Mouse (Mus musculus): ENCODE results near the gene Dynlrb2. TPM values are rescaled to one million over a fixed set of nuclear protein-coding genes. Genes with fewer than 3 reads are reported as not detected.

The Dynlrb2 gene
- polyA plus RNA-seq, 1 experiment from 2014 or later, result 4.3 TPM

DNA sequence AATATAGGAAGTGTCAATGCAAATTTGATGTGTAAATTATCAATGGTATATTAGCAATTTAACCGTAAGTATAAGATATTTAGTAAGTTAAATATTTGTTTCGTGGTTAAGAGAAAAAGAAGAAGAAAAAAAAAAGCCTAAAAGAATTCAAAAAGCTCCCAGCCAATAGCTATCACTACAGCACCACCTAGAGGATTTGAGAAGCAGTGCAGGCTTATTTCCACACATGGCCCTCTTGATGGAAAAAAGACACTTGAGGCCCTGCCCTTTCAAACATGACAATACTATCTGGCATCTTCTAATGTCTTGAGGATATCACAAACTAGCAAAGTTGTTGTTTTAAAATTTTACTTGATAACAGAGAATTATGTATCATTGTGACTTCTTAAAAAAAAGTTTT, 20.7 kb upstream of the Dynlrb2 start:
- no peak overlapping the region for H3K9ac ChIP-seq (ENCODE audit: low read length)
- H3K36me3 ChIP-seq (ENCODE audit: control insufficient read depth, insufficient read depth), result no peaks in the 10 kb centered on the region
- no peak overlapping the region for H3K27ac ChIP-seq (ENCODE audit: low read length)
- no peak overlapping the region for H3K4me3 ChIP-seq (ENCODE audit: low read length)
- WGBS, result 28% methylated on average over 2 of the region's 2 CpGs
- no peak overlapping the region for H3K4me2 ChIP-seq (ENCODE audit: low read depth, low read length)
- no peaks in the 10 kb centered on the region for H3K4me1 ChIP-seq (ENCODE audit: control insufficient read depth, insufficient read depth, low read length)
- no peaks in the 10 kb centered on the region for H3K27me3 ChIP-seq (ENCODE audit: control insufficient read depth, insufficient read depth, low read length)
- no peak for ATAC-seq (replicated peaks; ENCODE audit: extremely low read depth, insufficient read depth, low FRiP score)
- H3K9me3 ChIP-seq (replicated peaks; ENCODE audit: control insufficient read depth, low read length), result no peaks in the 10 kb centered on the region

DNA sequence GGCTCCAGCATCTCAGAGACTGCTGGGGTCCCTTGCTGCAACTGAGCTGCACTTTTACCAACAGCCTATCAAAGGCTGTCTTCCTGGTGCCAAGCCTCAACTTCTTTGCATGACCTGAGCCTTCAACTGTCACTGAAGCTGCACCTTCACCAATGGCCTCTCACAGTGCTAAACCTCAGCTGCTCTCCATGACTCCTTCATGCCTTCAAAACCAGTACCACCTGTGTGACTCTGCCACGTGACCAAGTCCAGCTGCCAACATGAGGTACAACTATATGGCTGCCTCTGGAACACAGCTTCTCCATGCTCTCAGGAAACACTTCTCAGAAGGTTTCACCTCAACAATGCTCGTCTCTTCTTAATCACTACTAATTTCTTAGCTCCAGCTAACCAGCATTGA, 16.2 kb upstream of the Dynlrb2 start:
- no peak overlapping the region for H3K27ac ChIP-seq (ENCODE audit: low read length)
- no peak overlapping the region for H3K4me2 ChIP-seq (ENCODE audit: low read depth, low read length)
- H3K4me3 ChIP-seq (ENCODE audit: low read length), result no peak overlapping the region
- H3K9ac ChIP-seq (ENCODE audit: low read length), result no peak overlapping the region
- no peaks in the 10 kb centered on the region for H3K4me1 ChIP-seq (ENCODE audit: control insufficient read depth, insufficient read depth, low read length)
- ATAC-seq (replicated peaks; ENCODE audit: extremely low read depth, insufficient read depth, low FRiP score), result no peak
- WGBS, result 75% methylated on average over 2 of the region's 2 CpGs
- H3K36me3 ChIP-seq (ENCODE audit: control insufficient read depth, insufficient read depth), result no peaks in the 10 kb centered on the region
- no peaks in the 10 kb centered on the region for H3K27me3 ChIP-seq (ENCODE audit: control insufficient read depth, insufficient read depth, low read length)
- H3K9me3 ChIP-seq (replicated peaks; ENCODE audit: control insufficient read depth, low read length), result no peaks in the 10 kb centered on the region

DNA sequence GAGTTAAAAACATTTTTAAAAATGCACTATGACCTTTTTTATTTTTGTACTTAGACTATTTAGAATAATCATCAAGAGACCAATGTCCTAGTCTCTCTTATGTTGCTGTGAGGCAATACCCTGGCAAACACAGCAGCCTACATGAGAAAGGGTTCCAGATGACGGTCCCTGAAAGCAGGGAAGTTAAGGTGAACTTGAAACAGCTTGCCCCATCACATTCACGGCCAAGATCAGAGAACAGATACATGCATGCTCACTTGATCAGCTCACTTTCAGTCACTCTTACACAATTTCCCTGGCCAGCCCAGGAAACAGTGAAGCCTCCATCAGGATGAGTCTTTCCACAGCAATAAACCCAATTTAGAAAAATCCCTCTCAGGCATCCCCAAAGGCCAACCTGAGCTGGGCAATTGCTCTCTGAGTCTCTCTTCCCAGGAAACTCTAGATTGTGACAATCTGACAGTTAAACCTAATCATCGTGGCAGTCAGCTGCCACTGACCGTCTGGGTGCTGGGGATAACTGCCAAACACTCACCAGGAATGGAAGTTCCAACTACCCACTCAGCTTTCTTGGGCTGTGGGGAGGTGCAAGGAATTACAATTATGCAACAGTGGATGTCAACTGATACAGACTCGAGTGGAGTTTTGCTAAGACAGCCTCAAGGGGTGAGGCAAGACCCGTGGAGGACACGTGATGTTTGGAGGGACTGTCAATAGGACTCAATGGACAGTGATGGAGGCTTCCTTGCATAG, 4.5 kb upstream of the Dynlrb2 start:
- H3K9ac ChIP-seq (ENCODE audit: low read length), result no peak overlapping the region
- no peaks in the 10 kb centered on the region for H3K27me3 ChIP-seq (ENCODE audit: control insufficient read depth, insufficient read depth, low read length)
- peaks cover 4% of the 10 kb centered on the region; the same call in 1 of the 2 replicates for H3K4me1 ChIP-seq (ENCODE audit: control insufficient read depth, insufficient read depth, low read length)
- no peak overlapping the region for H3K4me2 ChIP-seq (ENCODE audit: low read depth, low read length)
- no peaks in the 10 kb centered on the region for H3K36me3 ChIP-seq (ENCODE audit: control insufficient read depth, insufficient read depth)
- H3K9me3 ChIP-seq (replicated peaks; ENCODE audit: control insufficient read depth, low read length), result no peaks in the 10 kb centered on the region
- no peak overlapping the region for H3K4me3 ChIP-seq (ENCODE audit: low read length)
- no peak overlapping the region for H3K27ac ChIP-seq (ENCODE audit: low read length)
- WGBS, result 73% methylated on average over 7 of the region's 7 CpGs
- ATAC-seq (replicated peaks; ENCODE audit: extremely low read depth, insufficient read depth, low FRiP score), result no peak

DNA sequence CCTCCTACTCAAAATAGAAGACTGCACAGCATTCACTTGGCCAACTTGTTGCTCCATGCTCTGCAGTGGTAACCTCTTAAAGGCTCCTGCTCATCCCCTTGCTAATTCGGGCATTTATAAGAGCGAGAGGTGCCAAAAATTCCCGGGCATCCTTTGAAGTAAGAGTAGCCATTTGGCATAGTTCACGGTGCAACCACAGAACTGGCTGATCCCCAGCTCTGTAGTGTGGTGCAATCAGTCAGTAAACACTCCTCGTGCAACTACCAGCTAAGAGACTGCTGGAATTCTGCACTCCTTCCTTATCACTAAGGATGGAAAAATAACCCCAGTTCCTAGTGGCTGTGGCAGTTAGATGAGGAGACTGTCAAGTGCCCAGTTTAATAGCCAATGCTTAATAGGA, 3.9 kb downstream of the Dynlrb2 start:
- no peak overlapping the region for H3K9ac ChIP-seq (ENCODE audit: low read length)
- WGBS, result 49% methylated on average over 5 of the region's 5 CpGs
- H3K27ac ChIP-seq (ENCODE audit: low read length), result no peak overlapping the region
- H3K27me3 ChIP-seq (ENCODE audit: control insufficient read depth, insufficient read depth, low read length), result no peaks in the 10 kb centered on the region
- no peak overlapping the region for H3K4me3 ChIP-seq (ENCODE audit: low read length)
- ATAC-seq (replicated peaks; ENCODE audit: extremely low read depth, insufficient read depth, low FRiP score), result no peak
- H3K36me3 ChIP-seq (ENCODE audit: control insufficient read depth, insufficient read depth), result no peaks in the 10 kb centered on the region
- H3K4me2 ChIP-seq (ENCODE audit: low read depth, low read length), result no peak overlapping the region
- H3K4me1 ChIP-seq (ENCODE audit: control insufficient read depth, insufficient read depth, low read length), result peaks cover 4% of the 10 kb centered on the region; the same call in 1 of the 2 replicates
- no peaks in the 10 kb centered on the region for H3K9me3 ChIP-seq (replicated peaks; ENCODE audit: control insufficient read depth, low read length)

DNA sequence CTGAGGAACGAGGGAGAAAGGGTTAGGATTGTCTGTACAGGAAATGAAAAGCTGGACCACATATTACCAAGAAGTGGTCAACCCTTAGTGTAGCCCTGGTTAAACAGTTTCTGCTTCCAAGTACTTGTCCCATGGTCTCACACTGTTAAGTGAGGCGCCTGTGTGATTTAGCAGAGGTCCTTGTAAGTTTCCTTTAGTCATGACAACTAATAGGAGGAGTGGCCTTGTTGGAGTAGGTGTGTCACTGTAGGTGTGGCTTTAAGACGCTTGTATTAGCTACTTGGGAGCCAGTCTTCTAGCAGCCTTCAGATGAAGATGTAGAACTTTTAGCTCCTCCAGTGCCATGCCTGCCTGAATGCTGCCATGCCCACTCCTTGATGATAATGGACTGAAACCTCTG, 4.5 kb downstream of the Dynlrb2 start:
- no peak overlapping the region for H3K4me2 ChIP-seq (ENCODE audit: low read depth, low read length)
- no peak overlapping the region for H3K9ac ChIP-seq (ENCODE audit: low read length)
- H3K36me3 ChIP-seq (ENCODE audit: control insufficient read depth, insufficient read depth), result no peaks in the 10 kb centered on the region
- H3K4me1 ChIP-seq (ENCODE audit: control insufficient read depth, insufficient read depth, low read length), result peaks cover 3% of the 10 kb centered on the region; the same call in 1 of the 2 replicates
- ATAC-seq (replicated peaks; ENCODE audit: extremely low read depth, insufficient read depth, low FRiP score), result no peak
- H3K27ac ChIP-seq (ENCODE audit: low read length), result no peak overlapping the region
- H3K4me3 ChIP-seq (ENCODE audit: low read length), result no peak overlapping the region
- H3K27me3 ChIP-seq (ENCODE audit: control insufficient read depth, insufficient read depth, low read length), result no peaks in the 10 kb centered on the region
- no peaks in the 10 kb centered on the region for H3K9me3 ChIP-seq (replicated peaks; ENCODE audit: control insufficient read depth, low read length)
- 57% methylated on average over 3 of the region's 3 CpGs for WGBS

DNA sequence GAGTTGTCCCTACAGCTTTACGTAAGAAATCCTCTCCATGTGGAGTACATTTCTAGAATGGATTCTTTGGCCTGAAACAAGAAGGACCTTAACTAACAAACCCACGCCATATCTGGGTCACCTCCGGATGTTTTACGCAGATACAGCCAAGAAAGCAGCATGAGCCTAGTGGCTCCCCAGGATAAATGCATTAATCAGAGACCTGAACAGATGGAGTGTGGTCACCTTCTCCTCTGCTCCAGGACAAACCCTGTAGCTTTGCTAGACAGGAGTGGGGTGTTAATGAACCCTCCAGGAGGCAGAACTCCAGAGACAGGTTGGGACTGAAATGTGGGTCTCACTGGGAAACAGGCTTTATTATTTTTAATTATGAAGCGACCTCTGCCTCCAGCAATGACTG, 14.9 kb downstream of the Dynlrb2 start:
- Histone ChIP-seq H3K9me3 (replicated peaks; ENCODE audit: control insufficient read depth, low read length) (peaks cover 18% of the 10 kb centered on the region), H3K9ac (ENCODE audit: low read length) (no peak overlapping the region), H3K4me1 (ENCODE audit: control insufficient read depth, insufficient read depth, low read length) (no peaks in the 10 kb centered on the region), H3K27me3 (ENCODE audit: control insufficient read depth, insufficient read depth, low read length) (no peaks in the 10 kb centered on the region), H3K4me3 (ENCODE audit: low read length) (no peak overlapping the region), H3K27ac (ENCODE audit: low read length) (no peak overlapping the region), H3K36me3 (ENCODE audit: control insufficient read depth, insufficient read depth) (no peaks in the 10 kb centered on the region), H3K4me2 (ENCODE audit: low read depth, low read length) (no peak overlapping the region)
- no peak for ATAC-seq (replicated peaks; ENCODE audit: extremely low read depth, insufficient read depth, low FRiP score)
- WGBS, result 81% methylated on average over 5 of the region's 5 CpGs

DNA sequence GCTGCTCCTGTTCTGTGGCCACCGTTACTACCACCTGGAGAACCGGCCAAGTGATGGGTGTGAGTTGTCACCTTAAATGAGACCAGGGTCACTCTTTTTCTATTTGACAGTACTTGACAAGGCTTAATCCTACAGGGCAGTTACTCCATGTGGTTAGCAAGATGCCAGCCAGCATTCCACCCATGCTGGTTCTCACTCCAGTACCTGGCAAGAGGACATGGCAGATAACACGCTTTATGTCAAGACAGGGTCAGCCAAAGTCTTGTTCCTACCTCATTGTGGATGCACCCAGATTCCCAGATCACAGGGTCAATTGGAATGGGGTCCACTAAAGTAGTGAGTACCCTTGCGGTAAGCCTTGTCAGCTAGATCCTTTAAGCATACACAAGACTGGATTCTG, 16.4 kb downstream of the Dynlrb2 start:
- no peak overlapping the region for H3K9ac ChIP-seq (ENCODE audit: low read length)
- no peaks in the 10 kb centered on the region for H3K4me1 ChIP-seq (ENCODE audit: control insufficient read depth, insufficient read depth, low read length)
- no peak overlapping the region for H3K4me2 ChIP-seq (ENCODE audit: low read depth, low read length)
- H3K9me3 ChIP-seq (replicated peaks; ENCODE audit: control insufficient read depth, low read length), result peaks cover 17% of the 10 kb centered on the region
- no peak for ATAC-seq (replicated peaks; ENCODE audit: extremely low read depth, insufficient read depth, low FRiP score)
- H3K4me3 ChIP-seq (ENCODE audit: low read length), result no peak overlapping the region
- no peak overlapping the region for H3K27ac ChIP-seq (ENCODE audit: low read length)
- WGBS, result 88% methylated on average over 4 of the region's 4 CpGs
- no peaks in the 10 kb centered on the region for H3K36me3 ChIP-seq (ENCODE audit: control insufficient read depth, insufficient read depth)
- no peaks in the 10 kb centered on the region; the same call in 1 of the 2 replicates for H3K27me3 ChIP-seq (ENCODE audit: control insufficient read depth, insufficient read depth, low read length)

DNA sequence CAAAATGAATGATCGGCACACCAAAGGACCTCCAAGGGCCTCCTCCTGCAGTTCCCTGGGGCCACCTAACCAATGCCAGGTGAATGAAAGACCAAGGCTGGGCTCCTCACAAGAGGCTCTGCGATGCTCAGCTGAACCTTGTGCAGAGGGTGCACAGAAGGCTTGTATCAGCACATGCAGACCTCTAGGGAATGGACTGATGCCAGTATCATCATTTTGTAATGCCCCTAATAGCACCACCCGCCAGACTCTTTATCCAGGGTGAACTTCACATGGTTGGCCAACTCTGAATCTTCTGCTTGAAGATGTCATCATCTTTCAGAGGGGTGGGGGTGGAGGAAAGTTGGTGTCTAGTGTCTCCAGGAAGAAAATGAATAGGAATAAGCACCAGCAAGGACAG, 16.9 kb downstream of the Dynlrb2 start:
- Histone ChIP-seq H3K4me1 (ENCODE audit: control insufficient read depth, insufficient read depth, low read length) (no peaks in the 10 kb centered on the region), H3K27me3 (ENCODE audit: control insufficient read depth, insufficient read depth, low read length) (no peaks in the 10 kb centered on the region; the same call in 1 of the 2 replicates), H3K27ac (ENCODE audit: low read length) (no peak overlapping the region), H3K9me3 (replicated peaks; ENCODE audit: control insufficient read depth, low read length) (peaks cover 13% of the 10 kb centered on the region), H3K4me3 (ENCODE audit: low read length) (no peak overlapping the region), H3K4me2 (ENCODE audit: low read depth, low read length) (no peak overlapping the region), H3K9ac (ENCODE audit: low read length) (no peak overlapping the region), H3K36me3 (ENCODE audit: control insufficient read depth, insufficient read depth) (no peaks in the 10 kb centered on the region)
- WGBS, result 81% methylated on average over 3 of the region's 3 CpGs
- ATAC-seq (replicated peaks; ENCODE audit: extremely low read depth, insufficient read depth, low FRiP score), result no peak

DNA sequence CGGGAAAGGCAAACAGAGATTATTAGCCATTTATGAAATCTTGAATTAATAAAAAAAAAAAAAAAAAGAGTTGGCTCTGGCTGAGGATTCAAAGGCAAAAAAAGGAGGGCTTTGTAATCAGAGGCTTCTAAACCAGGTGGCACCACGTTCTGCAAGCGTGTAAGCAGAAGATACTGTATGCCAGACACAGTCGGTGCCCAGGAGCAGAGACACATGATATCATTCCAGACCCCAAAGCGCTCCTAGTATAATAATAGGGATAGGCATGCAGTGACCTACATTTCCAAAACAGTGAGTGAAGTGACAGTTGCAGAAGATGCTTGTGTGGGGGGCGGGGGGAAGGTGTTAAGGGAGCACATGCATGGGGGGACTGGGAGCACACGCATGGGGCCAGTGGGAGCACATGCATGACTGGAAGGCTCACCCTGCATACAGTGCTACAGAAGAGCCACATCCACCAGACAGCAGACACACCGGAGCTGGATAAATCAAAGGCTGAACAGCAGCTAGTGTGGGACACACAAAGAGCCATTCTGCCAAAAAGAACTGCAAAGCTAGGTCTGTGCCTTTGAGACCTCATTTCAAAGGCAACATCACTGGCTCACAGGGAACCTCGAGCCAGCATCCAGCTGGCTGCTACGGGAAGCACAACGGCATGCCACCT, 17.5 kb downstream of the Dynlrb2 start:
- Histone ChIP-seq H3K9me3 (replicated peaks; ENCODE audit: control insufficient read depth, low read length) (peaks cover 7% of the 10 kb centered on the region), H3K9ac (ENCODE audit: low read length) (no peak overlapping the region), H3K27ac (ENCODE audit: low read length) (no peak overlapping the region), H3K4me1 (ENCODE audit: control insufficient read depth, insufficient read depth, low read length) (no peaks in the 10 kb centered on the region), H3K36me3 (ENCODE audit: control insufficient read depth, insufficient read depth) (no peaks in the 10 kb centered on the region), H3K4me3 (ENCODE audit: low read length) (no peak overlapping the region), H3K27me3 (ENCODE audit: control insufficient read depth, insufficient read depth, low read length) (no peaks in the 10 kb centered on the region; the same call in 1 of the 2 replicates), H3K4me2 (ENCODE audit: low read depth, low read length) (no peak overlapping the region)
- no peak for ATAC-seq (replicated peaks; ENCODE audit: extremely low read depth, insufficient read depth, low FRiP score)
- 76% methylated on average over 11 of the region's 11 CpGs for WGBS
